Mouse (Mus musculus): ENCODE measurements at regions not wholly inside any gene's neighbourhood (a gene's known extent, or its start where the extent isn't known, plus 50 kb on each side); places are given as distances from the start of the nearest gene placed in this dataset.

DNA sequence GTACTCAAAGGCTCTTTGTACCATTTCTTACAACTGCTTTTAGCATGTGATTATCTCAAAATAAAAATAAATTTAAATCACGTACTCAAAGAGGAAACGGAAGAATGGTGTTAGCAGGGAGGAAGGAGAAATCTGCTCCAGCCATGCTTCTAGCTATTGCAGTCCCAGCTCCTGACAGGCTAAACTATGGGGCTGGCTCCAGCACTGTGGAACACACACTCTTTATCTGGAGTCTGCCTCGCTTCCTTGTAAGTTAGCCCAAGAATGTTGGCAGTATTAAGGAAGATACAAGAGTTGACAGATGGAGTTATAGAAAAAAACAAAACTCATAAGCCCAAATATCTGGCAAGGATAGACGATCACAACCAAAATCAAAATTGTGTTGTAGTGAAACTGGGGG, 161.5 kb upstream of the AI593442 start:
- no peak for DNase-seq (ENCODE audit: low spot score)

DNA sequence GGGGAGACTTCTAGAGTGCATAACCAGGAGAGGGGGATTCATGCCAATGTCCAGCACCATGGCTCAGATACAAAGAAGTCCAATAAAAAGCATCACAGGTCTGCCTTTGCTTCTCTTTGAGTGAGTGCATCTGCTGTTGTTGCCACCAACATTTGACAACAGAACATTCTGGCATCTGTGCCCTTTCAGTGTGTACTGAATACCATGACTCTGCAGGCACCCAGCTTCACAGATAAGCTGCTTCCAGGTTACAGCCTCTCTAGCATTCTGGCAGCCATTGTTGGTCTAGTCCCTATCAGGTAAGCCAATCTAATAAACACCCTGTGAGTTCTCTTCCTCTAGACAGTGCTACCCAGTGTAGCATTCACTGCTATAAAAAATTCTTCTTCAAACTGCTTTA, 160.4 kb upstream of the AI593442 start:
- DNase-seq (ENCODE audit: low spot score), result no peak

DNA sequence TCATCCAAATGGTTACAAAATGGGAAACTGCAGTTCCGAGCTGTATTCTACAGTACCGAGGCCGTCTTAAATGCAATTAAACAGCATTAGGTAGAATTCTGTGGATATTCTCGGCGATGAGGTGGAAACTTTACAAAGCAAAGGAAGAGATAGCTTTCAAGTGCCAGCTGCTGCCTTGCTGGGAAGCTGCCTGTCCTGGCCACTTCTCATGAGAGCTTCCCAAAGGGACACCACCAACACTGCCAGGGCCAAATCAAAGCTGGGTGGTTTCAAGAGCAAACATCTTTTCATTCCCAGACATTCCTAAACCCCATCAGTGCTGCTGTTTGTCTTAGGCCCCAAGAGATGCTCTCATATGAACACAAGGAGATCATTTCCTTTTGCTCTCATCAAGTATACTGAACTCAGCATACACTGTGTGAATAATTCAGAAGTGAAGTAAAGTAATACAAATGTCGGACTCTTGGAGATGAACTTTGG, 156.6 kb upstream of the AI593442 start:
- DNase-seq (ENCODE audit: low spot score), result no peak

DNA sequence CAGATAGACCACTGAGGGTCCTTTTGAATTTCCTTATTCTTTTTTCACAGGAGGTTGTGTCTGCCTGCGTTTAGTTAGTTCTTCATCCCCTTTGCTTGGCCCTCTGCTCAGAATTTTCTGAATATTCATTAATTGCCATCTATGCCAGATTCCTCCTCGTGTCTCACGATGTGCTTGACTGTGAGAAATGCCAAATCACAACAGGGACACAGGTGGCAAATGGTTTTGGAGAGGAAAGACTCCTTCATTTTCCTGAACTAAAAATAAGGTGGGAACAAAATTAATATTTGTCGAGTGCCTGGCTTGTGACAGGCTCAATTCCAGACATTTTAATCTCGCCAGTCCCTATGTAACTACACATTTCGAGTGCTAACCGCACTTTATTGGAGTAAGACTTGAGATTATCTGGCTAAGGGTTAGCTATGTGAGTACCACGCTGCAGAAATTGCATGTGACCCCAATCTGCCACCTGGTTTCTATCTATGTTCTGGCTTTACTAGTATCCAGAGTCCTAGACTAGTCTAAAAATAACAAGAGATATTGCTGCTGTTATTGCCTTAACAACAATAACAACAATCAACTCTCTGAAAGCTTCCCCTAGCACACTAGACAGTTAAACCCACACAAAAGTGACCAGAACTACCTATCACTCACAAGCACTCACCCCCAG, 156.0 kb upstream of the AI593442 start:
- DNase-seq (ENCODE audit: low spot score), result no peak

DNA sequence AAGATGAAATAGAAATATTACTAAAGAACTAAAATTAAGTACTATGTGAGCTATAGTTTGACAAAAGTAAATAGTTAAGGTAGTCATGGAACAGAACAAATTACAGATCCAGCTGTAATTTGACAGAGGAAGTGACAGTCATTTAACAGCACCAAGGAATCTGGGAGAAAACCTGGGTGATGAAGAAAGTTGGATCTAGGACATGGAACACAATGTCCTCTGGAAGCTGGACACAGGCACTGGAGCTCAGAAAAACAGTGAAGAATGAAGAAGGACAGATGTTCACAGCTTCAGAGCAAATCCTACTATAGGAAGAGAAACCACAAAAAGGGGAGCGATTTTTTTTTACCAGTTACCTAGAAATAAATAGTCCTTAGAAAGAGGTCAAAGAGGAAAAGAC, 147.2 kb upstream of the AI593442 start:
- DNase-seq (ENCODE audit: low spot score), result no peak

DNA sequence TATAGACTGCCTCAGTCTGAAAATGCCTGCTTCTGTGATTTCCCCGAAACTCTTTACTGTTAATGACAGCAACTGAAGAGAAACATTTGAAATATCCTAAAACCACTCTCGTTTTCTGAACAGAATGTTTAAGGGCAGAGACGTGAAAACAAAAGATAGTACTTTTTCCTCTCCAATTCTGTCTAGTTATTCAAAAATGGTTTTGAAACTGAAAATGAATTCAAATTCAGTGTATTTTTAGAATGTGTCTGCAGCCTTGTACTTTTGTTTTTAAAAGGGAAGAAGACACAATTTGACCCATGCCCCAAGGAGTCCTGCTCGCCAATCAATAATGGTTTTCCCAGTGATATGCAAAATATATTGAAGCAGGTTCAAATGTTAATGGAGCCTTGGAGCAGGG, 136.7 kb upstream of the AI593442 start:
- DNase-seq (ENCODE audit: low spot score), result no peak

DNA sequence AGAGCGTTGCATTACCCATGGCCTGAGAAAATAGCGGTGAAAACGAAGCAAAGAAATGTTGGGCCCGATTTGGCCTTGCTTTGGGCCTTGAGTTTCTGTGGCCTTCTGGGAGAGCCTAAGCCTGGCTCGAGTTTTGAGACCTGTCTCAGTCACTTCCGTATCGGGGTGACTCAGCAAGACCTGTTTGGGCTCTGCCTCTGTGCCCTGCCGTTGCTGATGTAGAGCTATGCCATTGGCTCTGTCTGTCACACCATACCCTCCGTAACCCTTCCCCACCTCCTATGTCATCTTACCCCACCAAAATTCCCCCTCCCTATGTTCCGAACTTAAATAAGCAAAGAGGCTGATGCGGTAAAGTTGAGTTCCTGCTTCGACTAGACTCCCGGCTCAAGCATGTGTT, 123.4 kb upstream of the AI593442 start:
- no peak for DNase-seq (ENCODE audit: low spot score)

DNA sequence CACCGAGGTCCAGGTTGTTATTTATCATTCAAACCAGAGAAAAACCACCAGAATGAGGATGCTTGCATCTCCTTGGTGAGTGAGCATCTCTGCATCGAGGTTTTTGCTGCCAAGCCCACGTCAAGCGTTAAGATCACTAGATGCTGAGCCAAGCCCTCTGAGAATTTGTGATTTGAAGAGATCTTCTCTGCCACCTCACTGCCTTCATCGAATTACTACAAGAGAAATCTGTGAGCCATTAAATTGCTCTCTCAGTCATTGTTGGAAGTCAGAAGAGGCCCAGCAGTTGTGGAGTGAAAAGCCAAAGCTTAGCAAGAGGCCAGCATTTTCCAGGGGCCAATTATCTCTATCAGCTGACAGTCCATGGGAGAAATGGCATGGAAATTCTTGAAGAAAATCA, 122.2 kb upstream of the AI593442 start:
- no peak for DNase-seq (ENCODE audit: low spot score)

DNA sequence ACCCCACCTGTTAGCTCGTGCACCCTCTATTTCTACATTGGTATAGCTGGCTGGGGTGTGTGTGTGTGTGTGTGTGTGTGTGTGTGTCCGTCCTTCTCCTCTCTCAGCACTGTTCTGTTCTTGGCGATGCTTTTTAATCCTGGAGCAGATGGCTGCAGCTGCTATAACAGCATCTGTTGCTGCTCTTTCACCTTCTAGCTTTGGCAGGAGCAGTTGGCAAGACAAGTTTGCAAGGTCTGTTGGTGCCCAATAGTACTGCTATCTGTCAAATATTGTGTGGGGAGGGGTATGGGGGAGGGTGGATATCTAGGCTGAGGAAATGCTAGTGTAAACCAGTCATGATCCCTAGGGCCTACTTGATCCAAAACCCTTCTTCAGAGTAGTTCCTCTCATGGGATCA, 120.9 kb upstream of the AI593442 start:
- no peak for DNase-seq (ENCODE audit: low spot score)

DNA sequence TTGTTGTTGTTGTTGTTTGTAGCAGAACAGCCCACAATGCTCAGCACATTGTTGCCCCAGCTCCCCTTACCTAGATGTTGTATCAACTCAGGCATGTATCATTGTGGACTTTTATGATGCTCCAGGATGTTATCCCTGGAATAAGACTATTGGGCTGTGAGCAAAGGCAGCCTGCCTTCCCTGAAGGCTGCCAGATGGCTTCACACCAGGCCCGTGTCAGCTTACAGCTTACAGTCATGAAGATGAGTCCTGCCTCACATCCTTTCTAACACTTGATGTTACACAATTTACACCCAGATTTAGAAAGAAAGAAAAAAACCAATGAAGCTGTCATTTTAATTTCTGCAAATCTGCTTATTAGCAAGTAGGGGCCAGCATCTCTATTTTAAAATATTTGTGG, 113.0 kb upstream of the AI593442 start:
- no peak for DNase-seq (ENCODE audit: low spot score)

DNA sequence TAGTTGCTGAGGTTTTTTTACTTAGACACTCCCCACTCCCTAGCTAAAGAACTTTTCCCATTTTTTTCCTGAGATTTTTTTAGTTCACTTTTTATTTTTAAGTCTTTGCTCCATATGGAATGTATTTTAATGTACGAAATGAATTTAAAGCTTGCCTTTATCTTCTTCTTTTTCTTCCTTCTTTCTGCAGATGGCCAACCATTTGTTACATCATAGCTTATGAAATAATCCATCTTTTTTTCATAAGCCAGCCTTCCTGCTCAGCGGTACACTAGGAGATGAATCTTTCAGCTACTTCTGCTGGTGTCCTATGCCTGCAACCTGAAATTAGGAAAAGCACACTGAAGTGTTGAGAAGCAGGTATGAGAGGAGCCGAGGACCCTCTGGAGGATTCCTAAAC, 102.9 kb upstream of the AI593442 start:
- no peak for DNase-seq (ENCODE audit: low spot score)

DNA sequence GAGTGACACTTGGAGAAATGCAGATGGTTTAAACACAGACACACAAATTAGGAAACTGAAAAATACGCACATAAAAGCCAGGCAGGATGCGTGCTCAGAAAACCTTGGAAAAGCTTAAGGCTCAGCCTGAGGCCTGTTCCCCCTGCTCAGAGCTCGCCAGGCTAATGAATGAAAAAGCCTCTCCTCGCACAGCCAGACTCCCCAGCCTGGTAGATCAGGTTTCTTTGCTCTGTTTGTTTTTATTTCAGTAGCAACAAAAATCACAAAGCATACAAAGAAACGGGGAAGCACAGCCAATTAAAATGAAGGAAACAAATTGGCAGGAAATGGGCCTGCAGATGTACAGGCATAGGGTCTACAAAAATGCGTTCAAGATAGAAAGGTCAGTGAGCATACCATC, 97.0 kb upstream of the AI593442 start:
- DNase-seq (ENCODE audit: low spot score), result no peak

DNA sequence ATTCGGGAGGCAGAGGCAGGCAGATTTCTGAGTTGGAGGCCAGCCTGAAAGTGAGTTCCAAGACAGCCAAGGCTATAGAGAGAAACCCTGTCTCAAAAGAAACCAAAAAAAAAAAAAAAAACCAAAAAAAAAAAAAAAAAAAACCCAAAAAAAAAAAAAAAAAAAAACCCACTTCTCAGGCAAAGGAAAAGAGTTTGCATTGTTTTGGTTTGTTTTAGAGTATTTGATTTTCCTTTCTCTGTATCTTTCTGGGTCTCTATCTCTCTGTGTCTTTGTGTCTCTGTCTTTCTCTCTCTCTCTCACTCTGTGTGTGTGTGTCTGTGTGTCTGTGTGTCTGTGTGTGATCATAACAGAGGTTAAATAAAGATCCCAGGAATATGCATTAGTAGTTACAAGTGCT, 95.7 kb upstream of the AI593442 start:
- no peak for DNase-seq (ENCODE audit: low spot score)

DNA sequence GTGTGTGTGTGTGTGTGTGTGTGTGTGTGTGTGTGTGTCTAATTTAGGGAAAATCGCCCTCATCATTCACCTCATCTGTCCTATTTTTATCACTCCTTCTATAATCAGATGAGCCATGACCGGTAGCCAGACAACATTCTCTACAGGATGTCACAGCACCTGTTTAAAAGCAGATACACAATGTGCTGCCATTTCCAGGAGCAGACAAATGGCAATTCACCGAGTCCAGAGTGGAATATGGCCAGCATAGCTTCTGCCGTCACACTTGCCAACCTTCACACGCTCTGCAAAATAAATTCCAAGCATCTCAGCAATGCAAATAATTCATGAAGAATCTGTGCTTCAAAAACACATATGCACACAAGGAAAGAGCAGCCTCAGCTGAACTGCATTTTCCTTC, 88.5 kb upstream of the AI593442 start:
- DNase-seq (ENCODE audit: low spot score), result no peak

DNA sequence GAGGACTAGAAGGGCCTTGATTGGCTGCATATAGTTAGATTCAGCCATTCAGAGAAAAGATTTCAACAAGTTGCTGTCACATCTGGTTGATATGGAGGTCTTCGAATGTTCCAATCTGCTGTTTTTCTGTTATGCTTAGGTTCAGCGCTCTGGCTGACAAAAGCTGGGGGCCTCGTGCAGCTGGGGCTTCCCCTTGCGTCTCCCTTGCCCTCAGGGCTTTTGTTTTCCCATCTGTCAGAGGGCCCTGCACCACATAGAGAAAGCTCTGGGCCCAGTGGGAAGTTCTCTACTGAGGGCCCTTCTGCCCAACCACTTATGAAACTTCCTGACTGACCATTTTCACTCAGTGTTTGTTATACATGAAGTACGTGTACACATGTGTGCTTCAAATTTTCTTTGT, 86.2 kb upstream of the AI593442 start:
- DNase-seq (ENCODE audit: low spot score), result no peak

DNA sequence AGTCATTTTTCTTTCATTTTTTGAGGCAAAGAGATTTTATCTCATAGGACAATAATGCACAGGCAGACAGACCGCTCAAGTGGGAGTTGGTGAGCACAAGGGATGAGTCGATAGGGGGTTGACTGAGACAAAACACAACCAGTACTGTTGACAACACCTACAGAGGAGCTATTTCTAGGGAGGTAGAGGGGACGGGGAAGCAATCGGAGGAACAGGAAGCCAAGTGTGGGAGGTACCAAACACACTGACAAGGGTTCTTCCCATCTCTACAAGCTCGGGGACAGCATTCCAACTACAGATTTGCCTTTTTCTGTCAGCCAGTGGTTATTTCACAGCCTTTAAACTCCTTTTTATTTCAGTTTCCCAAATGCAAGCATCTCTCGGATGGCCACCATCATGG, 83.3 kb upstream of the AI593442 start:
- no peak for DNase-seq (ENCODE audit: low spot score)

DNA sequence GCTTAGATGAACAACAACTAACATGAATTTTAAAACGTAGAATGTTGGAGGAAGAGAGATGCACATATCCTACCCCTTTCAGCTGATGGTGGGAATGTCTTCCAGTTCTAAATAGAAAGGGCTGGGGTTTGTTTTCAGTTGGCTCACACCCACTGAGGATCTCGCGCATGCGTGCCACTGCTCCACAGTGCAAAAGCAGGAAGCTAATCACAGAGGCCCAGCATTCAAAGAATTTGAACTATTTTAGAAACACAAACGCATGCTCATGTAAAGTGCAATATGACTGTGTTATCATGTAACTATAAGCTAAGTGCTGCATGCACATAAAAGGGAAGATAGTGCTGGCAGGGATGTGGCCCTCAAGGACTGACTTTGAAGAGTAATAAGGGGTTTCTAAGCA, 81.7 kb upstream of the AI593442 start:
- DNase-seq (ENCODE audit: low spot score), result no peak

DNA sequence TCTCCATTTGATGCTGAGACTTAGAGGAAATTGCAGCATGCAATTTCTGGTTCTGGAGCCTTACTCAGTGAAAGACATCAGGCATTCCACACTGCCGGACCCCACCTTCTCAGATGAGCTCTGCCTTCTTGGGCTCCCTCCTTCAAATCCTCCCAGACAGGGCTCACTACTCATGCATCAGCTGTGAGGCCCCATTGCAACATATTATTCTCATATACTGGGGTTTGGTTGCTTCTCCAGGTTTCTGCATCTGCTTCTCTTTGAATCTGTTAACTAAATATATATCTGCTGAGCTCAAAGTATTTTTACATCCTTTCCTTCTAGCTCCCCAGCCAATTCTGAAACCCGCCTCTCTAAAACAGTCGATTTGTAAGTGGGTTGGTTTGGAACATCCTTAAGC, 68.8 kb upstream of the AI593442 start:
- DNase-seq (ENCODE audit: low spot score), result no peak

DNA sequence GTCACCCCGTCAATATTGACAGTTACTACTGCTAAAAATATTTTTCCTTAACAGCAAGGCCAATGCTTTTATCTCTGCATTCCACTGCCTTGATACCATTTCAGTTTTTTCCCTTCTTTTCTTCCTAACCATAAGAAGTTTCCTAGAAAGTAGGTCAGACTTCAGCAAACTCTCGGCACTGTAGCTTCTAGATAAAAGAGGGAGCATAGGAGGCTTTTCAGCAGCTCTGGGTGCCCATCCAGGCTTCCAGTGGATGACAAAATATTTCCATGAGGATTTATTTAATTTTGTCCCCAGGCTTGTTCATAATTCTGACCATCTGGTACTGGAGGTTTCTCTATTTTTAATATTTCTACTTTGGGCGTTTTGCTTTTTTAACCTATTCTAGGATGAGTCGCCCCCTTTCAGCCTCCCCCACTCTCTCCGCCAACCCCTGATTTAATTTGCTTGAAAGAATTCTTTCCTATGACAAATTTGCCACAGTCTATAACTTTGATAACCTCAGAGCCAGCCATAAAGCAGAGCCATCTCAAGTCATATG, 59.0 kb upstream of the AI593442 start:
- no peak for DNase-seq (ENCODE audit: low spot score)
